Mouse (Mus musculus): ENCODE measurements around the gene Tmem206. TPM values are rescaled to one million over a fixed set of nuclear protein-coding genes. Genes with fewer than 3 reads are reported as not detected.

Gene Tmem206
- total RNA-seq, 1 experiment from 2014 or later: 37.1 TPM

GRCm38 (mm10) chr1:191378080-191378479, 52.4 kb downstream of the Tmem206 start:
- no peak for ATAC-seq (replicated peaks in 1 of 2; ENCODE audit: insufficient read depth in 1 of 2, low FRiP score in 2 of 2, low TSS enrichment in 1 of 2, low read depth in 1 of 2, poor library complexity in 2 of 2, severe bottlenecking in 2 of 2)

GRCm38 (mm10) chr1:191380843-191381242, 55.1 kb downstream of the Tmem206 start:
- no peak for ATAC-seq (replicated peaks in 1 of 2; ENCODE audit: insufficient read depth in 1 of 2, low FRiP score in 2 of 2, low TSS enrichment in 1 of 2, low read depth in 1 of 2, poor library complexity in 2 of 2, severe bottlenecking in 2 of 2)

GRCm38 (mm10) chr1:191381955-191382736, 56.4 kb downstream of the Tmem206 start:
- ATAC-seq (replicated peaks in 1 of 2; ENCODE audit: insufficient read depth in 1 of 2, low FRiP score in 2 of 2, low TSS enrichment in 1 of 2, low read depth in 1 of 2, poor library complexity in 2 of 2, severe bottlenecking in 2 of 2): peak in 1 of 2 experiments; percentile 53; a peak in 1 of 4 replicates

GRCm38 (mm10) chr1:191384786-191385430, 59.2 kb downstream of the Tmem206 start:
- ATAC-seq (replicated peaks in 1 of 2; ENCODE audit: insufficient read depth in 1 of 2, low FRiP score in 2 of 2, low TSS enrichment in 1 of 2, low read depth in 1 of 2, poor library complexity in 2 of 2, severe bottlenecking in 2 of 2): no peak

- ATAC-seq (replicated peaks in 1 of 2; ENCODE audit: insufficient read depth in 1 of 2, low FRiP score in 2 of 2, low TSS enrichment in 1 of 2, low read depth in 1 of 2, poor library complexity in 2 of 2, severe bottlenecking in 2 of 2): peak; percentile 74 to 94
These were observed 65.6 kb downstream of the Tmem206 start for GRCm38 (mm10) chr1:191391311-191391710.

- no peak for ATAC-seq (replicated peaks in 1 of 2; ENCODE audit: insufficient read depth in 1 of 2, low FRiP score in 2 of 2, low TSS enrichment in 1 of 2, low read depth in 1 of 2, poor library complexity in 2 of 2, severe bottlenecking in 2 of 2)
These were observed 67.8 kb downstream of the Tmem206 start for GRCm38 (mm10) chr1:191393536-191393935.

GRCm38 (mm10) chr1:191394126-191394525, 68.4 kb downstream of the Tmem206 start:
- no peak for ATAC-seq (replicated peaks in 1 of 2; ENCODE audit: insufficient read depth in 1 of 2, low FRiP score in 2 of 2, low TSS enrichment in 1 of 2, low read depth in 1 of 2, poor library complexity in 2 of 2, severe bottlenecking in 2 of 2)

GRCm38 (mm10) chr1:191395200-191395599, 69.5 kb downstream of the Tmem206 start:
- no peak for ATAC-seq (replicated peaks in 1 of 2; ENCODE audit: insufficient read depth in 1 of 2, low FRiP score in 2 of 2, low TSS enrichment in 1 of 2, low read depth in 1 of 2, poor library complexity in 2 of 2, severe bottlenecking in 2 of 2)

GRCm38 (mm10) chr1:191395871-191396433, 70.2 kb downstream of the Tmem206 start:
- no peak for ATAC-seq (replicated peaks in 1 of 2; ENCODE audit: insufficient read depth in 1 of 2, low FRiP score in 2 of 2, low TSS enrichment in 1 of 2, low read depth in 1 of 2, poor library complexity in 2 of 2, severe bottlenecking in 2 of 2)

- ATAC-seq (replicated peaks in 1 of 2; ENCODE audit: insufficient read depth in 1 of 2, low FRiP score in 2 of 2, low TSS enrichment in 1 of 2, low read depth in 1 of 2, poor library complexity in 2 of 2, severe bottlenecking in 2 of 2): no peak
These were observed 70.7 kb downstream of the Tmem206 start for GRCm38 (mm10) chr1:191396446-191396845.

GRCm38 (mm10) chr1:191396897-191397849, 71.5 kb downstream of the Tmem206 start:
- ATAC-seq (replicated peaks in 1 of 2; ENCODE audit: insufficient read depth in 1 of 2, low FRiP score in 2 of 2, low TSS enrichment in 1 of 2, low read depth in 1 of 2, poor library complexity in 2 of 2, severe bottlenecking in 2 of 2): peak; percentile 89 to 92

Other genes with a start within 250 kb of the Tmem206 start
- 1.1 TPM in 1 of 2 replicates, not detected in the other for gene Batf3, start 228.1 kb upstream of the Tmem206 start, total RNA-seq (2017)
- gene Fam71a, start 161.1 kb upstream of the Tmem206 start, total RNA-seq (2017): 0.69 and 2.3 TPM in 2 replicates
- 63.1 and 74.7 TPM in 2 replicates for gene Atf3, start 107.9 kb upstream of the Tmem206 start, total RNA-seq (2017)
- 7.4 and 13.3 TPM in 2 replicates for gene Nenf, start 7.7 kb upstream of the Tmem206 start, total RNA-seq (2017)
- 135 and 180 TPM in 2 replicates for gene Ppp2r5a, start 77.4 kb downstream of the Tmem206 start, total RNA-seq (2017)
- gene Dtl, start 249.6 kb downstream of the Tmem206 start, total RNA-seq (2017): 81.7 and 96.1 TPM in 2 replicates
- 63.7 and 76.4 TPM in 2 replicates for gene Ints7, start 249.7 kb downstream of the Tmem206 start, total RNA-seq (2017)